Mouse (Mus musculus) forebrain, embryonic 13.5 days (tissue): Measurements from ENCODE around the gene Sema3g. TPM values are rescaled to one million over a fixed set of nuclear protein-coding genes. Genes with fewer than 3 reads are reported as not detected.

Experiments
- ATAC-seq: fragments of 200-750 bp; cut with Nextera tagmentation; 2 replicates; pipeline ENCODE4 v1.8.0; 2017
- H3K27ac ChIP-seq: fragments of 300-500 bp; sonication (generic); 2 replicates; pipeline ENCODE4 v1.5.1; 2015; ENCODE audit warnings: inconsistent platforms, mild to moderate bottlenecking, moderate library complexity
- H3K27me3 ChIP-seq: fragments of 300-500 bp; sonication (generic); 2 replicates; pipeline ENCODE4 v1.6.1; 2015; ENCODE audit warnings: mild to moderate bottlenecking, inconsistent platforms
- H3K36me3 ChIP-seq: fragments of 300-500 bp; sonication (generic); 2 replicates; pipeline ENCODE4 v1.6.1; 2015; ENCODE audit warnings: mild to moderate bottlenecking, inconsistent platforms; ENCODE audit not compliant: poor library complexity, severe bottlenecking
- H3K4me1 ChIP-seq: fragments of 300-500 bp; sonication (generic); 2 replicates; pipeline ENCODE4 v1.6.1; 2015; ENCODE audit warnings: inconsistent platforms
- H3K4me2 ChIP-seq: fragments of 300-500 bp; sonication (generic); 2 replicates; pipeline ENCODE4 v1.6.1; 2015; ENCODE audit warnings: inconsistent platforms, mild to moderate bottlenecking, moderate library complexity
- H3K4me3 ChIP-seq: fragments of 300-500 bp; sonication (generic); 2 replicates; pipeline ENCODE4 v1.5.1; 2015; ENCODE audit warnings: mild to moderate bottlenecking, inconsistent platforms
- H3K9ac ChIP-seq: fragments of 300-500 bp; sonication (generic); 2 replicates; pipeline ENCODE4 v1.6.1; 2015; ENCODE audit warnings: mild to moderate bottlenecking, inconsistent platforms
- H3K9me3 ChIP-seq: fragments of 300-500 bp; sonication (generic); replicated peaks from 2 replicates; pipeline ENCODE4 v1.6.1; 2016; ENCODE audit warnings: inconsistent platforms
- WGBS: fragments of 180-500 bp; shearing (Covaris S2); methylation state at CpG from one replicate; pipeline ENCODE4 v1.1.7; 2015; 5-methylcytosine and 5-hydroxymethylcytosine counted together
- polyA plus RNA-seq: library from polyadenylated mRNA; unstranded; fragments of >200 nt; fragmentation: Nextera tagmentation; extraction: Ambion mirVana; gene quantifications from 2 replicates; pipeline ENCODE4 v1.2.1, GENCODE M21; 2015

Sema3g gene
- polyA plus RNA-seq: 0.57 and 0.58 TPM in 2 replicates

GRCm38 (mm10) chr14:31217666-31218065 is at the start of gene Sema3g:
Sema3g (plus strand) TSS chr14:31217860.
- H3K27me3 ChIP-seq: no peaks in the 10 kb centered on the region
- ATAC-seq: peak; percentile 39
- peak within 1 kb of the TSS; percentile 14 for H3K4me2 ChIP-seq
- peaks cover 11% of the 10 kb centered on the region for H3K4me1 ChIP-seq
- H3K36me3 ChIP-seq: no peaks in the 10 kb centered on the region
- no peak within 1 kb of the TSS for H3K27ac ChIP-seq
- WGBS: 13% methylated on average over 11 of the region's 11 CpGs
- H3K9ac ChIP-seq: peak within 1 kb of the TSS; percentile 14
- no peaks in the 10 kb centered on the region for H3K9me3 ChIP-seq
- no peak within 1 kb of the TSS for H3K4me3 ChIP-seq

- H3K4me3 ChIP-seq: no peak within 1 kb of the TSS
- H3K9ac ChIP-seq: no peak within 1 kb of the TSS
- no peaks in the 10 kb centered on the region for H3K9me3 ChIP-seq
- H3K27ac ChIP-seq: peak within 1 kb of the TSS; percentile 31; the same call in 1 of the 2 replicates
- 67% methylated on average over 10 of the region's 10 CpGs for WGBS
- peaks cover 39% of the 10 kb centered on the region for H3K36me3 ChIP-seq
- peaks cover 7% of the 10 kb centered on the region; the same call in 1 of the 2 replicates for H3K4me1 ChIP-seq
- H3K4me2 ChIP-seq: no peak within 1 kb of the TSS
- no peaks in the 10 kb centered on the region for H3K27me3 ChIP-seq
- no peak for ATAC-seq
Observed at GRCm38 (mm10) chr14:31168425-31168824, 49.2 kb upstream of the Sema3g start, which contains the start of gene Stab1. Stab1 (minus strand) TSS chr14:31168641.

DNA sequence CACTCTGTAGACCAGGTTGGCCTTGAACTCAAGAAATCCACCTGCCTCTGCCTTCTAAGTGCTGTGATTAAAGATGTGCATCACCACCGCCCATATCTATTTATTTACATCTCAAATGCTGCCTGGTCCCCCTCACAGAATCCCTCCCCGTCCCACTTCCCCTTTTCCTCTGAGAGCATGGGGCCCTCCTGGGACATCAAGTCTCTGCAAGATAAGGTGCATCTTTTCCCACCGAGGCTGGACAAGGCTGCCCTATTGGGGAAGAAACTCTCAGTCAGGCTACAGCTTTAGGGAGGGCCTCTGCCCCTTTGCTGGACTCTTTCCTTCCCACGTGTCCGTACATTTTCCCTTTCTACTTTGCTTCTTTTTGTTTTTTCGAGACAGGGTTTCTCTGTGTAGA is 48.2 kb upstream of the Sema3g start:
- no peak for ATAC-seq
- 85% methylated on average over 6 of the region's 6 CpGs for WGBS
- H3K27ac ChIP-seq: no peak overlapping the region
- no peaks in the 10 kb centered on the region for H3K27me3 ChIP-seq
- no peak overlapping the region for H3K4me2 ChIP-seq
- peaks cover 7% of the 10 kb centered on the region; the same call in 1 of the 2 replicates for H3K4me1 ChIP-seq
- H3K4me3 ChIP-seq: no peak overlapping the region
- peaks cover 50% of the 10 kb centered on the region for H3K36me3 ChIP-seq
- H3K9me3 ChIP-seq: no peaks in the 10 kb centered on the region
- no peak overlapping the region for H3K9ac ChIP-seq

- 90% methylated on average over 13 of the region's 13 CpGs for WGBS
- H3K27ac ChIP-seq: 0 out of 2 replicates have a peak overlapping the region, but pooled peaks have one; percentile 45
- H3K9me3 ChIP-seq: no peaks in the 10 kb centered on the region
- peaks cover 64% of the 10 kb centered on the region for H3K36me3 ChIP-seq
- no peak overlapping the region for H3K4me3 ChIP-seq
- H3K4me1 ChIP-seq: peaks cover 3% of the 10 kb centered on the region; the same call in 1 of the 2 replicates
- no peaks in the 10 kb centered on the region for H3K27me3 ChIP-seq
- H3K9ac ChIP-seq: no peak overlapping the region
- no peak for ATAC-seq
- no peak overlapping the region for H3K4me2 ChIP-seq
Observed at GRCm38 (mm10) chr14:31170963-31171362, 46.7 kb upstream of the Sema3g start.

DNA sequence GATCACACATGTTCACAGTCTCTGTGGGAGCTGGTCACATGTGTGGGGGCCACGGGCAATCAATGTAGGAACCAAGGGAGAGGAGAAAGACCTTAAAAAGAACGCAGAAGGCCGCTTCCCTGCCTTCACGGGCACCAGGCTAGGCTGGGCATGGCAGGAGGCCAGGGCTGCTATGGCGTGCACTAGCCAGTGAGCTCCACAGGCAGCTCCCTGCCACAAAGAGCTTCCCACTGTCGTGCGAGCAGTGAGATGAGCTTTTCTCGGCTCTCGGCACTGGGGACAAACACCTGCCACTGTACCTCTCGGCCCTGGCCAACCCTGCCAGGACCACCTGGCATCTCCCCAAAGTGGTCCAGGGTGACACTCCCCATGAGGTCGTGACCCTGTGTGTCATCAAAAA is 46.3 kb upstream of the Sema3g start:
- Histone ChIP-seq H3K27me3 (no peaks in the 10 kb centered on the region), H3K4me3 (no peak overlapping the region), H3K4me1 (peaks cover 3% of the 10 kb centered on the region; the same call in 1 of the 2 replicates), H3K36me3 (peaks cover 68% of the 10 kb centered on the region), H3K27ac (no peak overlapping the region), H3K9me3 (no peaks in the 10 kb centered on the region), H3K4me2 (no peak overlapping the region), H3K9ac (no peak overlapping the region)
- WGBS: 78% methylated on average over 11 of the region's 11 CpGs
- no peak for ATAC-seq

GRCm38 (mm10) chr14:31171821-31172220 is 45.8 kb upstream of the Sema3g start:
- no peak for ATAC-seq
- H3K27me3 ChIP-seq: no peaks in the 10 kb centered on the region
- H3K4me3 ChIP-seq: no peak overlapping the region
- no peaks in the 10 kb centered on the region for H3K9me3 ChIP-seq
- no peak overlapping the region for H3K9ac ChIP-seq
- no peak overlapping the region for H3K4me2 ChIP-seq
- peaks cover 3% of the 10 kb centered on the region; the same call in 1 of the 2 replicates for H3K4me1 ChIP-seq
- peaks cover 73% of the 10 kb centered on the region for H3K36me3 ChIP-seq
- WGBS: 96% methylated on average over 15 of the region's 15 CpGs
- no peak overlapping the region for H3K27ac ChIP-seq

- no peaks in the 10 kb centered on the region for H3K9me3 ChIP-seq
- ATAC-seq: no peak
- H3K4me1 ChIP-seq: peaks cover 3% of the 10 kb centered on the region; the same call in 1 of the 2 replicates
- H3K4me2 ChIP-seq: no peak overlapping the region
- WGBS: 90% methylated on average over 18 of the region's 18 CpGs
- H3K9ac ChIP-seq: no peak overlapping the region
- H3K27ac ChIP-seq: no peak overlapping the region
- no peak overlapping the region for H3K4me3 ChIP-seq
- peaks cover 84% of the 10 kb centered on the region for H3K36me3 ChIP-seq
- H3K27me3 ChIP-seq: no peaks in the 10 kb centered on the region
Observed at GRCm38 (mm10) chr14:31172781-31173455, 44.7 kb upstream of the Sema3g start.

GRCm38 (mm10) chr14:31173537-31173936 is 44.1 kb upstream of the Sema3g start:
- no peak overlapping the region for H3K4me2 ChIP-seq
- H3K36me3 ChIP-seq: peaks cover 88% of the 10 kb centered on the region
- 97% methylated on average over 7 of the region's 7 CpGs for WGBS
- no peak overlapping the region for H3K9ac ChIP-seq
- no peaks in the 10 kb centered on the region for H3K27me3 ChIP-seq
- ATAC-seq: no peak
- H3K4me3 ChIP-seq: no peak overlapping the region
- peaks cover 3% of the 10 kb centered on the region; the same call in 1 of the 2 replicates for H3K4me1 ChIP-seq
- H3K9me3 ChIP-seq: no peaks in the 10 kb centered on the region
- H3K27ac ChIP-seq: no peak overlapping the region

DNA sequence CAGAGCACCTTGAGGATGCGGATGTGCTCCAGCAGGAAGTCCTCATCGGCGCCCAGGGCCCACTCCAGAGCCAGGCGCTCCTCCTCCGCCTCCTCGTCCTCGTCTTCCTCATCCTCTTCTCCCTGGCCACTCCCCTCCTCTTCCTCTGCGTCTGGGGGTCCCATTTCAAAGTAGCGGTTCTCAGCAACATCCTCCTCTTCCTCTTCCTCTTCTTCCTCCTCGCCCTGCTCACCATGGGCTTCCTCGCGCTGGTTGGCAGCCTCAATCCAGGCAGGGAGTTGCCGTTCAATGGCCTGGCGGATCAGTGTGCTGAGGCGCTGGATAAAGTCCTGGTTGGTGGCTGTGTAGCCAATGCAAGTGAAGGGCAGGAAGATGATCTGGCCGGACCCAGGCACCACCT is 40.4 kb upstream of the Sema3g start:
- no peak overlapping the region for H3K4me3 ChIP-seq
- no peak overlapping the region for H3K4me2 ChIP-seq
- H3K9ac ChIP-seq: no peak overlapping the region
- no peak overlapping the region for H3K27ac ChIP-seq
- no peaks in the 10 kb centered on the region for H3K4me1 ChIP-seq
- H3K9me3 ChIP-seq: no peaks in the 10 kb centered on the region
- peaks cover 98% of the 10 kb centered on the region for H3K36me3 ChIP-seq
- H3K27me3 ChIP-seq: no peaks in the 10 kb centered on the region
- 91% methylated on average over 16 of the region's 16 CpGs for WGBS
- ATAC-seq: no peak

DNA sequence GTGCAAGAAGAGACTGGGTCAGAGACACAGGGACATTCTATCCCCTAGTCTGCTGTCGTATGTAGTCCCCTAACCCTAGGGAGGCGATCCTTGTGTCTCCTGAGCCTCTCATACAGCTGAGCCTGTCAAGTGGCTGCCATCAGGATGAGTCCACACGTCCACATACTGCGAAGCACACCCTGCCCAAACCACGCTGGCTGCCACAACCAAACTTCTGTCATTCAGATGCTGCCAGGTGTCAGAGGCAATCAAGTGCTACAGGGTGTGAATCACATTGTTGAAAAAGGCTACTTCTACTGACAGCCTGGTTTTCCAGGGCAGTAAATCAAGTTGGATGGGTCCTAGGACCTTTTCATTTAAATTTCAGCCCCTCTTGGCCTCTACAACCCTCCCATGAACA is 39.9 kb upstream of the Sema3g start:
- Histone ChIP-seq H3K27me3 (no peaks in the 10 kb centered on the region), H3K27ac (no peak overlapping the region), H3K9ac (no peak overlapping the region), H3K36me3 (peaks cover 98% of the 10 kb centered on the region), H3K9me3 (no peaks in the 10 kb centered on the region), H3K4me3 (no peak overlapping the region), H3K4me2 (no peak overlapping the region), H3K4me1 (no peaks in the 10 kb centered on the region)
- no peak for ATAC-seq
- 95% methylated on average over 5 of the region's 5 CpGs for whole genome bisulfite sequencing

- H3K9ac ChIP-seq: no peak overlapping the region
- no peaks in the 10 kb centered on the region for H3K4me1 ChIP-seq
- H3K36me3 ChIP-seq: peaks cover 98% of the 10 kb centered on the region
- no peaks in the 10 kb centered on the region for H3K27me3 ChIP-seq
- WGBS: 87% methylated on average over 12 of the region's 12 CpGs
- no peak overlapping the region for H3K4me3 ChIP-seq
- no peak overlapping the region for H3K27ac ChIP-seq
- no peak for ATAC-seq
- H3K9me3 ChIP-seq: no peaks in the 10 kb centered on the region
- no peak overlapping the region for H3K4me2 ChIP-seq
Observed at GRCm38 (mm10) chr14:31179677-31180365, 37.8 kb upstream of the Sema3g start.

DNA sequence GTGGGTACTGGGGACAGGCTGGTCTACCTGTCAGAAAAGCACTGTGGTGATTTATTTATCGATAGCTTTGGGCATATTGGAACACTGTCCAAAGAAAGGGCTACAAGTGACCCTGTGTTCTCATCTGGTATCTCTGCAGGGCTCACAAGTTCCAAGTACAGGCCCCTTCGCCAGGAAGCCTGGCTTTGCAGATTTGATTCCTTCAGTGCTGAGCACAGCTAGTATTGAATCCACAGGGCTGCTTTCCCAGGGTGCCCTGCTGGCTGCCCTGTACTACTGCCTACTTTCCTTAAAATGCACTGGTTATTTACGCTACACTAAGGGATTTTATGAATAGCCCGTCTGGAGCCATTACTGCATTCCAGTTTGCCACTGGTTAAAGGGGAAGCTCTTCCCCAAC is 36.1 kb upstream of the Sema3g start:
- Histone ChIP-seq H3K4me2 (no peak overlapping the region), H3K9ac (no peak overlapping the region), H3K4me3 (no peak overlapping the region), H3K27ac (no peak overlapping the region), H3K27me3 (no peaks in the 10 kb centered on the region), H3K9me3 (no peaks in the 10 kb centered on the region), H3K4me1 (no peaks in the 10 kb centered on the region), H3K36me3 (peaks cover 98% of the 10 kb centered on the region)
- ATAC-seq: no peak
- WGBS: 90% methylated on average over 4 of the region's 4 CpGs
